Mouse (Mus musculus) limb, embryonic 14.5 days (tissue): ENCODE measurements around the gene Rnf216. TPM values are rescaled to one million over a fixed set of nuclear protein-coding genes. Genes with fewer than 3 reads are reported as not detected.

ENCODE experiments used
- ATAC-seq: fragments of 200-750 bp; cut with Nextera tagmentation; 2 replicates; pipeline ENCODE4 v1.8.0; 2017; ENCODE audit warnings: low read depth, moderate number of reproducible peaks, moderate TSS enrichment; ENCODE audit not compliant: low FRiP score
- DNase-seq: peaks from one replicate; pipeline ENCODE4 v3.0.0-alpha.2; 2015; ENCODE audit warnings: low spot score
- H3K27ac ChIP-seq: fragments of 300-500 bp; sonication (generic); replicated peaks from 2 replicates; pipeline ENCODE4 v1.5.1; 2014; ENCODE audit warnings: low read depth, mild to moderate bottlenecking, low read length, moderate library complexity, mixed read lengths
- H3K27me3 ChIP-seq: fragments of 300-500 bp; sonication (generic); 2 replicates; pipeline ENCODE4 v1.6.1; 2014; ENCODE audit warnings: low read length, mixed read lengths; ENCODE audit not compliant: control insufficient read depth, insufficient read depth
- H3K36me3 ChIP-seq: fragments of 300-500 bp; sonication (generic); 2 replicates; pipeline ENCODE4 v1.6.1; 2014; ENCODE audit warnings: mild to moderate bottlenecking, low read length, moderate library complexity, mixed read lengths; ENCODE audit not compliant: control insufficient read depth, insufficient read depth
- H3K4me1 ChIP-seq: fragments of 300-500 bp; sonication (generic); 2 replicates; pipeline ENCODE4 v1.6.1; 2014; ENCODE audit warnings: antibody characterized with exemption, low read length, mixed read lengths; ENCODE audit not compliant: control insufficient read depth, insufficient read depth
- H3K4me2 ChIP-seq: fragments of 300-500 bp; sonication (generic); replicated peaks from 2 replicates; pipeline ENCODE4 v1.6.1; 2014; ENCODE audit warnings: low read depth, mild to moderate bottlenecking, low read length, moderate library complexity; ENCODE audit not compliant: severe bottlenecking
- H3K4me3 ChIP-seq: fragments of 300-500 bp; sonication (generic); replicated peaks from 2 replicates; pipeline ENCODE4 v1.5.1; 2014; ENCODE audit warnings: low read length
- H3K9ac ChIP-seq: fragments of 300-500 bp; sonication (generic); 2 replicates; pipeline ENCODE4 v1.6.1; 2014; ENCODE audit warnings: mild to moderate bottlenecking, low read depth, low read length, moderate library complexity; ENCODE audit not compliant: severe bottlenecking
- H3K9me3 ChIP-seq: fragments of 300-500 bp; sonication (generic); 2 replicates; pipeline ENCODE4 v1.6.1; 2016; ENCODE audit warnings: low read length; ENCODE audit not compliant: control insufficient read depth
- POLR2A ChIP-seq: fragments of 200-500 bp; IDR thresholded peaks from 2 replicates; pipeline ENCODE4 v1.8.0; 2012; ENCODE audit warnings: inconsistent platforms, mild to moderate bottlenecking, moderate library complexity, borderline replicate concordance; ENCODE audit not compliant: insufficient read depth, insufficient read length; ENCODE audit errors: extremely low read depth
- WGBS: fragments of 180-500 bp; shearing (Covaris S2); extraction: QIAGEN DNeasy Blood & Tissue Kit; methylation state at CpG from one replicate; pipeline ENCODE4 v1.1.7; 2014; 5-methylcytosine and 5-hydroxymethylcytosine counted together
- polyA plus RNA-seq, 2 experiments: library from polyadenylated mRNA; depleted of rRNA in 1 of 2; stranded (reverse) in 1 of 2; unstranded in 1 of 2; fragments of >200 nt; fragmentation: Nextera tagmentation in 1 of 2; extraction: Ambion mirVana in 1 of 2; gene quantifications; 2 replicates each; pipeline versions ENCODE4 v1.2.1 to v1.2.3; 2012 to 2014

Gene Rnf216
- polyA plus RNA-seq (2012; rRNA removed) (41.5 and 47.3 TPM in 2 replicates), polyA plus RNA-seq (2014; fragmentation: Nextera tagmentation; extraction: Ambion mirVana) (34.2 and 35.1 TPM in 2 replicates)

DNA sequence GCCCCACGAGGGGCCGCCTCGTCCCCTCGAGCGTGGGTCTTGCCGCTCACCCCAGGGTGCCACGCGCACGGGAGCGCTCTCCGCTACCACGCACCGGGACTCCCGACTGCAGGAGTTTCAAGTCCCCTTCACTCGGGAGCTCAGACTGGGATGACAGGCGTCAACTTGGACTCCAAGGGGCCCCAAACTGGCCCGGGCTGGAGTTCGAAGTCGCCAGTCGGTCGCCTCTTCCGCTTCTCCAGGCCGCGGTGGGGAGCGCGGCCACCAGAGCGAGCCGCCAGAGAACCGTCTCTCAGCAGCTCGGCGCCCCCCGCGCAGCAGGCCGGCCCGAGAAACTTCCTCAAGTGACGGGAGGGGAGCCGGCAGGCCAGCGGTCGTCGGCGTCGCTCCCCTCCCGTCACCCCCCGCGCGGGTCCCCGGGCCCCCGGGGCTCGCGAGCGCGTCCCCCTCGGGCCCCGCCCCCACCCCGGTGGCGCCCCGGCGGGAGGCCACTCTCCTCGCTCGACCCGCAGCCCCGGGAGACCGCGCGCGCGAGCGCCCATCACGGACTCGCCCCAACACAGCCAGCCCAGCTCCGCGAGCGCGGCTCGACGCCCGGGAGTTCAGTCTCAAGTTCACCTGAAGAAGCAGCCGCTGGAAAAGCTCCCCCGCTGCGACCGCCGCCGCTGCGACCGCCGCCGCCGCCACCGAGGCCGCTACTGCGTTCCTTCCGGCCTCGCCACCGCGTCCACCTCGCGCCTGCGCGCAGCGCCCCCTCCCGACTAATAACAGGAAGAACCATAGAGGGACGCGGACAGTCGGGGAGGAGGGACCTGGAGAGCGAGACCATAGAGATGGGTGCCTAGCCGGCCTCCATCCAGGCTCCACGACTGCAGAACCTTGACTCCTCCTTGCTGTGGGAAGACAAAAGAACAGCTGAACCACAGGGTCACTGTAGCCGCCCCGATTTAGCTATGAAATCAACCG, at the start of gene Rnf216:
Rnf216 (minus strand) TSS at position 714 of the 966 bp plus-strand sequence.
- TF ChIP-seq POLR2A = peak; percentile 79; the same call in 1 of the 2 replicates
- peak within 1 kb of the TSS; percentile 88 for H3K27ac ChIP-seq

DNA sequence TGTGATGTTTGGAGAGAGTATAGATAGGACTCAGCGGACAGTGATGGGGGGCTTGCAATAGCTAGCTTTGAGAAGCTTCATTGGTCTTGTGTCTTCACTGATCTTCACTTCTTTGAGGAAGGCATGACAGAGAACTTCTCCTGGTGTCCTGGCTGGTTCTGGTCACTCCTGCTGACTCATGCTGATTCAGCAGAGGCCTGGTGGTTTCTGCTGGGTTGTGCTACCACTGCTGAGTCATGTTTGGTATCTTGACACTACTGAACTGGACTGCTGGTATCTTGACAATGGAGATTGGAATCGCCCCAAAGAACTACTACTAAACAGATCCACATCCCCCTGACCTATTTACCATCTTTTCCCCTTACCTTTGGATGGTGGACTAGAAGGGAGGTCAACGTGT, 42.7 kb upstream of the Rnf216 start:
- H3K9ac ChIP-seq = no peak overlapping the region
- H3K36me3 ChIP-seq = no peaks in the 10 kb centered on the region
- no peaks in the 10 kb centered on the region for H3K9me3 ChIP-seq
- TF ChIP-seq POLR2A = no peak
- peaks cover 28% of the 10 kb centered on the region for H3K27me3 ChIP-seq
- H3K27ac ChIP-seq = no peak overlapping the region
- WGBS = 92% methylated on average over 3 of the region's 3 CpGs
- H3K4me1 ChIP-seq = no peaks in the 10 kb centered on the region
- DNase-seq (no peak), ATAC-seq (no peak)
- no peak overlapping the region for H3K4me2 ChIP-seq
- no peak overlapping the region for H3K4me3 ChIP-seq

More for the DNA sequence above, at the start of gene Rnf216:
- Histone ChIP-seq H3K36me3 (peaks cover 5% of the 10 kb centered on the region; the same call in 1 of the 2 replicates), H3K4me1 (peaks cover 7% of the 10 kb centered on the region; the same call in 1 of the 2 replicates), H3K4me3 (peak within 1 kb of the TSS; percentile 93), H3K9me3 (no peaks in the 10 kb centered on the region), H3K4me2 (peak within 1 kb of the TSS; percentile 78), H3K27me3 (no peaks in the 10 kb centered on the region), H3K9ac (peak within 1 kb of the TSS; percentile 95)
- DNase-seq (peak; percentile 94), ATAC-seq (peak; percentile 95)
- 1% methylated on average over 66 of the region's 110 CpGs for WGBS

DNA sequence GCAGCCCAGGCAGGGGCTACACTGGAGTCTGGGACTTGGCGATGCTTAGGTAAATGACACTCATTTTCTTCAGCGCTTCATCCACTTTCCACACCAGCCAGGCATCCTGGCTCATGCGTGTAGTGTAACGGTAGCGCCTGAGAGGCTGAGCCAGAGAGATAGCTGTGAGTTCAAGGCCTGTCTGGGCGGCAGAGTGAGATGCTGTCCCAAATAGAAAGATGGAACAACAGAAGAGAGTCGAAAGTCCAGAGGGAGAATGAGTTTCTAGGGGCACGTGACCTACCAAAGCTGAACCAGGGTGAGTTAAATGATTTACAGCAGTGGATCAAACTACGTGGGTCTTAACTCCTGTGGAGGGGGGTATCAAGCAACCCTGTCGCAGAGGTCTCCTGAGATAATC, 41.0 kb upstream of the Rnf216 start:
- peaks cover 28% of the 10 kb centered on the region for H3K27me3 ChIP-seq
- H3K4me1 ChIP-seq = no peaks in the 10 kb centered on the region
- WGBS = 87% methylated on average over 10 of the region's 10 CpGs
- no peak overlapping the region for H3K9ac ChIP-seq
- no peaks in the 10 kb centered on the region for H3K36me3 ChIP-seq
- H3K4me2 ChIP-seq = no peak overlapping the region
- no peak overlapping the region for H3K4me3 ChIP-seq
- ATAC-seq (no peak), DNase-seq (no peak)
- no peak for TF ChIP-seq POLR2A
- H3K27ac ChIP-seq = no peak overlapping the region
- 0 out of 2 replicates have a peak, but pooled peaks cover 5% of the 10 kb centered on the region for H3K9me3 ChIP-seq

DNA sequence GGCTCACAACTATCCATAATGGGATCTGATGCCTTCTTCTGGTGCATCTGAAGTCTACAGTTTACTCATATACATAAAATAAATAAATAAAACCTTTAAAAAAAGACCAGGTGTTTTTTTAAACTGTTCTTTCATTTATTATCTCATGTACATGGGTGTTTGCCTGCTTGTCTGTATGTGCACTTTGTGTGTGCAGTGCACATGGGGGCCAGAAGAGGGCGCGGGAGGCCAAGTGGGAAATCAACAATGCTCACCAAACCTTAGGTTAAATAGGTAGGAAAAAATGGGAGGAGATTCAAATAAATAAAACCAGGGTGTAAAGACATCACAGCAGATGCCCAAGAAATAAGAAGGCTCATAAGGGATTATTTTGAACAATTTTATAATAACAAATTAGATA, 37.2 kb upstream of the Rnf216 start:
- Histone ChIP-seq H3K9me3 (0 out of 2 replicates have a peak, but pooled peaks cover 5% of the 10 kb centered on the region), H3K27ac (no peak overlapping the region), H3K4me3 (no peak overlapping the region), H3K27me3 (no peaks in the 10 kb centered on the region), H3K4me2 (no peak overlapping the region), H3K4me1 (no peaks in the 10 kb centered on the region), H3K36me3 (no peaks in the 10 kb centered on the region), H3K9ac (no peak overlapping the region)
- 79% methylated on average over 2 of the region's 2 CpGs for WGBS
- no peak for DNase-seq
- TF ChIP-seq POLR2A = no peak
- no peak for ATAC-seq

DNA sequence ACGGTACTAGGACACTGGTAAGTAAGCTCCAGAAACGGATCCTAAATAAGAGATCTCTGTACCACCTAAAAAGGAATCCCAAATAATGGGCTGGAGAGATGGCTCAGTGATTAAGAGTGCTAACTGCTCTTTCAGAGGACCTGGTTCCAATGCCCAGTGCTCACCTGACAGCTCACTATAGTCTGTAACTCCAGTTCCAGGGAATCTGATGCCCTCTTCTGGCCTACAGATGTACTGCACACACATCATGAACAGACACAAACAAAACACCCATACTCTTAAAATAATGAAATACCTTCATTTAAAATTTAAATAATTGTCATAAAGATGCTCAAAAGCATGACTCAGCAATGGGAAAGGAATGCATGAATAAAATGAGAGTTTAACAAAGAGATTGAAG, 36.7 kb upstream of the Rnf216 start:
- H3K27me3 ChIP-seq = no peaks in the 10 kb centered on the region
- no peak overlapping the region for H3K4me2 ChIP-seq
- WGBS = 87% methylated on average over 2 of the region's 2 CpGs
- H3K36me3 ChIP-seq = no peaks in the 10 kb centered on the region
- no peak overlapping the region for H3K27ac ChIP-seq
- H3K4me1 ChIP-seq = no peaks in the 10 kb centered on the region
- ATAC-seq = no peak
- no peak for DNase-seq
- H3K9ac ChIP-seq = no peak overlapping the region
- 0 out of 2 replicates have a peak, but pooled peaks cover 5% of the 10 kb centered on the region for H3K9me3 ChIP-seq
- H3K4me3 ChIP-seq = no peak overlapping the region
- no peak for TF ChIP-seq POLR2A
